Mouse (Mus musculus) stomach, embryonic 16.5 days (tissue): ENCODE measurements around the gene Acp2. TPM values are rescaled to one million over a fixed set of nuclear protein-coding genes. Genes with fewer than 3 reads are reported as not detected.
"Not testable (repeated sequence)": the region's sequence is repeated elsewhere in the genome, so short reads cannot be mapped to it uniquely, and the experiment has no call there.

Experiments used
- ATAC-seq: fragments of 200-750 bp; cut with Nextera tagmentation; 2 replicates; pipeline ENCODE4 v1.8.0; 2017; ENCODE audit warnings: moderate number of reproducible peaks, moderate TSS enrichment; ENCODE audit not compliant: insufficient read depth, low FRiP score
- H3K27ac ChIP-seq: fragments of 300-500 bp; sonication (generic); 2 replicates; pipeline ENCODE4 v1.5.1; 2014; ENCODE audit warnings: low read length
- H3K27me3 ChIP-seq: fragments of 300-500 bp; sonication (generic); 2 replicates; pipeline ENCODE4 v1.6.1; 2014; ENCODE audit warnings: low read length, control low read depth, mixed read lengths; ENCODE audit not compliant: control insufficient read depth, insufficient read depth
- H3K36me3 ChIP-seq: fragments of 300-500 bp; sonication (generic); 2 replicates; pipeline ENCODE4 v1.6.1; 2014; ENCODE audit warnings: low read length; ENCODE audit not compliant: control insufficient read depth, insufficient read depth
- H3K4me1 ChIP-seq: fragments of 300-500 bp; sonication (generic); 2 replicates; pipeline ENCODE4 v1.6.1; 2014; ENCODE audit warnings: low read length, control low read depth, mixed read lengths; ENCODE audit not compliant: control insufficient read depth, insufficient read depth
- H3K4me2 ChIP-seq: fragments of 300-500 bp; sonication (generic); 2 replicates; pipeline ENCODE4 v1.6.1; 2014; ENCODE audit warnings: low read depth, low read length, mixed read lengths
- H3K4me3 ChIP-seq: fragments of 300-500 bp; sonication (generic); replicated peaks from 2 replicates; pipeline ENCODE4 v1.5.1; 2014; ENCODE audit warnings: mild to moderate bottlenecking, low read length
- H3K9ac ChIP-seq: fragments of 300-500 bp; sonication (generic); 2 replicates; pipeline ENCODE4 v1.6.1; 2014; ENCODE audit warnings: low read length
- H3K9me3 ChIP-seq: fragments of 300-500 bp; sonication (generic); replicated peaks from 2 replicates; pipeline ENCODE4 v1.6.1; 2016; ENCODE audit warnings: low read length, control low read depth; ENCODE audit not compliant: control insufficient read depth
- WGBS: fragments of 180-500 bp; shearing (Covaris S2); extraction: QIAGEN DNeasy Blood & Tissue Kit; methylation state at CpG from one replicate; pipeline ENCODE4 v1.1.7; 2014; 5-methylcytosine and 5-hydroxymethylcytosine counted together
- polyA plus RNA-seq: library from polyadenylated mRNA; unstranded; fragments of >200 nt; fragmentation: Nextera tagmentation; extraction: Ambion mirVana; gene quantifications from 2 replicates; pipeline ENCODE4 v1.2.1, GENCODE M21; 2015

The Acp2 gene
- polyA plus RNA-seq, 1 experiment from 2014 or later, result 23.1 TPM

DNA sequence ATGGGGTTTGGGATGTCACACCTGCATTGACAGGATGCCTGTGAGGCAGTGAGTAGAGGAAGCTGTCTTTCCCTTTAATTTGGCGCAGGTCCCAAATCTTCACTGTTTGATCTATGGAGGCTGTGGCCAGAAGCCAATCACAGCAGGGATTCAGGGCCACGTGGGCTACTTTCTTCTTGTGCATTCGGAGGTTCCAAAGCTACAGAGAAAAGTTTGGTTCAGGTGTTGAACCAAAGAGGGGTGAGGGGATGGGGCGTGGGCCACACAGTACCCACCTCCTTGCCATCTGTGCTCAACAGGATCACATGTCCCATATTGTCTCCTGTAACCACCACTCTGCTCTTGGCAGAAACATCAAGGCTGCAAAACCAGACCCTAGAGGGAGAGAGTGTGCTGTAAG lies 14.3 kb downstream of the Acp2 start:
- Histone ChIP-seq H3K9ac (no peak overlapping the region), H3K27ac (no peak overlapping the region), H3K4me2 (no peak overlapping the region), H3K4me3 (no peak overlapping the region), H3K4me1 (no peaks in the 10 kb centered on the region), H3K9me3 (no peaks in the 10 kb centered on the region), H3K36me3 (peaks cover 5% of the 10 kb centered on the region; the same call in 1 of the 2 replicates), H3K27me3 (no peaks in the 10 kb centered on the region)
- WGBS, result 64% methylated on average over 4 of the region's 4 CpGs
- ATAC-seq, result no peak

DNA sequence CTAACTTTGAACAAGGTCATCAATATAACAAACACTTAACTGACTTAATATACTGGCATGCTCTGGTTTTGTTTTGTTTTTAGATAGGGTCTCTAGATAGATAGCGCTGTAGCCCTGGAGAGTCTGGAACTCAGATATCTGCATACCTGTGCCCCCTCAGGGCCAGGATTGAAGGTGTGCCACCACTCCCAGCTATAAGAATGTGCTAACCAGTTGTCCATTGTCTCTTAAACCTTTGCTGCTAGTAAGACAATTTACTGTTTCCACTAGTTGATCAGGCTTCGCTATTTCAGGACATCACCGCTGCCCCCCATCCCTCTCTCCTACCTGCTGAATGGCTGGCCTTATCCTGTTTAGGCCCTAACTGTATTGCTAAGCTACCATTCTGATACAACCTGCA lies 17.8 kb downstream of the Acp2 start:
- no peak overlapping the region for H3K4me2 ChIP-seq
- H3K36me3 ChIP-seq, result 0 out of 2 replicates have a peak, but pooled peaks cover 7% of the 10 kb centered on the region
- no peaks in the 10 kb centered on the region for H3K27me3 ChIP-seq
- ATAC-seq, result no peak
- H3K4me3 ChIP-seq, result no peak overlapping the region
- H3K27ac ChIP-seq, result no peak overlapping the region
- H3K4me1 ChIP-seq, result no peaks in the 10 kb centered on the region
- no peaks in the 10 kb centered on the region for H3K9me3 ChIP-seq
- H3K9ac ChIP-seq, result no peak overlapping the region
- WGBS, result 92% methylated on average over 3 of the region's 3 CpGs

DNA sequence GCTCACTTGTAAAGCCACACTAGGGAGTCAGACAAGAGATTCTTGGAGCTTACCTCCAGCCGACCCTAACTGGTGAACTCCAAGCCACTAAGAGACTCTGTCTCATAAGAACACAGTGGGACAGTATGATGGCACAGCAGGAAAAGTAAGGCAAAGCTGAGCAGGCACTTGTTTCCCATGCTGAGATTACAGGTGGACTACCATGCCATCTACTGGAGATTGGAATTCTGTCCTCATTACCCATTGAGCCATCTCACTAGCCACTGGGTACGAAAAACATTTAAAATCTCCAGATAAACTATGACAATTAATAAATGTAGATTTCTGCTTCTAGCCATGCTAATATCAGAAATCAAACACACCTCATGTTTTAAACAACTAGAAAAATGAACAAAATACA lies 20.9 kb downstream of the Acp2 start:
- 0 out of 2 replicates have a peak, but pooled peaks cover 7% of the 10 kb centered on the region for H3K36me3 ChIP-seq
- no peak for ATAC-seq
- no peak overlapping the region for H3K9ac ChIP-seq
- WGBS, result 92% methylated on average over 2 of the region's 2 CpGs
- H3K9me3 ChIP-seq, result no peaks in the 10 kb centered on the region
- no peaks in the 10 kb centered on the region for H3K27me3 ChIP-seq
- H3K27ac ChIP-seq, result no peak overlapping the region
- H3K4me2 ChIP-seq, result no peak overlapping the region
- H3K4me3 ChIP-seq, result no peak overlapping the region
- no peaks in the 10 kb centered on the region for H3K4me1 ChIP-seq

DNA sequence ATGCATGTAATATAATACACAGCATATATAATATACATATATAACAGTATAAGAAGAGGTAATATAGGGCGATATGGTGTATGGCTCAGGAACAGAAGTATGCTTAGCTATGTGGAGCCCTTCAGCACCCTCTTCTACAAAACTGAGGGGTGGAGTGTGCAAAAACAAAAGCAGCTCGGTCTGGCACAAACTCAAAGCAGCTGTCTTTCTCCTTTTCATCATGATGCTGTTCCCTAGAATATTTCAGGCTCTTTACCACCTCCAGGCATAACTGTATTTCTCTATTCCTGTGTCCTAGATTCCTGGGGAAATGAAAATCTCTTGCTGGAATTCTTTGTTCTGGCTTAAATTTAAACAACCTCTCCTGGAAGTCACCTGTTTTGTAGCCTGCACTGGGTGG lies 27.1 kb downstream of the Acp2 start:
- H3K4me1 ChIP-seq, result no peaks in the 10 kb centered on the region
- ATAC-seq, result no peak
- WGBS, result 83% methylated on average over 2 of the region's 2 CpGs
- H3K9ac ChIP-seq, result no peak overlapping the region
- no peaks in the 10 kb centered on the region for H3K9me3 ChIP-seq
- no peak overlapping the region for H3K4me2 ChIP-seq
- no peak overlapping the region for H3K4me3 ChIP-seq
- H3K27ac ChIP-seq, result no peak overlapping the region
- H3K27me3 ChIP-seq, result no peaks in the 10 kb centered on the region
- H3K36me3 ChIP-seq, result no peaks in the 10 kb centered on the region

DNA sequence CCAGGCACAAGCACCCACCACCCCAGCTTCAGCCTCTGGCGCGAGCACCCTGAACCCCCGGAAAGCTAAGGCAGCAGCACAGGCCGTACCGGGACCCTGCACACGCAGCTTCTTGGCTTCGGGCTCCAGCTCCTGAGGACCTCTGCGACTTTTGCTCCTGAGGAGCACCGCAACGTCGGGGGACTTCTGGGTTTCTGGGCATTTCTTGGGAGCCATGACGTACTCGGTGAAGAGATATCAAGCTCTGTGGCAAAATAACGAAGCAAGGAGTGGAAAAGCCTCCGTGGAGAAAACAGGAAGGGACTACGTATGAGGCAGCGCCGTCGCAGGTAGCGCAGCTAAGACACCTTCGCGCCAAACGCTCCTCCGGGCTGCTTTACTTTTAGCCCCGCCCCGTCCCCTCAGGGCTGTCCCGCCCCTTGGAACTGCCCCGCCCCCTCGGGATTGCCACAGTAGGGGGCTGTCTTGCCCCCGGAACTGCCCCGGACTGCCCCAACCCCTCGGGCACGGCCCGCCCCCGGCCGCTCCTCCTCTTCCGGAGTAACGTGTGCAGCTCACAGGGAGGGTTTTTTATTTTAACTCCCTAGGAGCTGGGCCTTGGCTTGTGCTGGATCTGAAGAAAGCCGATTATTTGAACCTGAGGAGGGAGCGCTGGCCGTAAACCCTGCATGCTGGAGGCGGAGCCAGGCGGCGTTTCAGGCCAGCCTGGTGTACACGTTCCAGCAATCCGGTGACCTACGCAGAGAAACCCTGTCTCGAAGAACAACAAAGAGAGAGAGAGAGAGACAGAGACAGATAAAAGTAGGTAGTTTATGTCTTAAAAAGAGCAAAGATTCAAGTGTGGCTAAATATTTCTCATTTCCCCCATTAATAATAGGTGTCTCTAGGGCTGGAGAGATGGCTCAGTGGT lies 34.2 kb downstream of the Acp2 start, which contains the start of gene Ddb2:
Gene Ddb2 (minus strand): TSS at position 382 of the 910 bp plus-strand sequence.
- WGBS, result under 1% methylated on average over 48 of the region's 48 CpGs
- peak within 1 kb of the TSS; percentile 85 for H3K9ac ChIP-seq
- peak within 1 kb of the TSS; percentile 82 for H3K4me2 ChIP-seq
- no peaks in the 10 kb centered on the region; the same call in 1 of the 2 replicates for H3K4me1 ChIP-seq
- no peaks in the 10 kb centered on the region for H3K27me3 ChIP-seq
- H3K27ac ChIP-seq, result peak within 1 kb of the TSS; percentile 92
- ATAC-seq, result peak; percentile 99
- H3K36me3 ChIP-seq, result no peaks in the 10 kb centered on the region
- H3K9me3 ChIP-seq, result no peaks in the 10 kb centered on the region
- peak within 1 kb of the TSS; percentile 71 for H3K4me3 ChIP-seq

DNA sequence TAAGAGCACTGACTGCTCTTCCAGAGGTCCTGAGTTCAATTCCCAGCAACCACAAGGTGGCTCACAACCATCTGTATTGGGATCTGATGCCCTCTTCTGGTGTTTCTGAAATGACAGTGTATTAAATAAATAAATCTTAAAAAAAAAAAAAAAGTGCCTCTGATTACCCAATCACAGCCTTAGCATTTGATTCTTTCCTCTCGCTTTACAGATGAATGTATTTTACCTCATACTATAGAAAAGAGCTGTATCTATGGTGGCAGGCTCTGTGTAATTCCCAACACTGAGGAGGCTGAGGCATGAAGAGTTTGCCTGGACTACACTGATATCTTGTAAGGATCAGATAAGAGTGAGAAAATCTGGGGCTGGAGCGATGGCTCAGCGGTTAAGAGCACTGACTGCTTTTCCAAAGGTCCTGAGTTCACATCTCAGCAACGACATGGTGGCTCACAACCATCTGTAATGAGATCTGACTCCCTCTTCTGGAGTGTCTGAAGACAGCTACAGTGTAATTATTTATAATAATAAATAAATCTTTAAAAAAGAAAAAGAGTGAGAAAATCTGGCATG lies 34.9 kb downstream of the Acp2 start:
- not testable (repeated sequence) for H3K27me3 ChIP-seq, H3K9me3 ChIP-seq, H3K4me1 ChIP-seq, H3K36me3 ChIP-seq
- ATAC-seq, result peak; percentile 28; the same call in 1 of the 2 replicates
- Histone ChIP-seq H3K4me2 (peak overlapping the region; percentile 82), H3K27ac (peak overlapping the region; percentile 92), H3K9ac (peak overlapping the region; percentile 70; the same call in 1 of the 2 replicates), H3K4me3 (peak overlapping the region; percentile 71)
- WGBS, result 11% methylated on average over 4 of the region's 4 CpGs

DNA sequence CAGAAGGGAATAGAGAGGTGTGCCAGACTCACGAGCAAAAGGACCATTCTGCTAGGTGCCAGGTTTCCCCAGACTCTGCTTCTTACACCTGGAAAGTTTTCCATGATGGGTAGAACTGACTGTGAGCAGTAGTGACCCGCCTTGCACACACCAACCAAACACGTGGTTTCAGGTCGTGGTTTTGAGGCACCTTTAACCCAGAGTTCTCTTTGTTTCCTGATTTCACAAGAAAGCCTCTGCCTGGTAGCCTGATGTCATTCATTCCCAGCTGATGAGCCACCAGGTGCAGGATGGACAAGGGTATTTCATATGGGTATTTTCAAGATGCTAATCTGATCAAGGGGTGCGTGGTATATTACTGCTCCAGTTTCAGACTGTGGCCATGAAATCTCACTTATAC lies 39.9 kb downstream of the Acp2 start:
- Histone ChIP-seq H3K4me1 (peaks cover 3% of the 10 kb centered on the region; the same call in 1 of the 2 replicates), H3K9ac (no peak overlapping the region), H3K4me2 (no peak overlapping the region), H3K36me3 (no peaks in the 10 kb centered on the region), H3K27ac (no peak overlapping the region), H3K9me3 (no peaks in the 10 kb centered on the region), H3K4me3 (no peak overlapping the region), H3K27me3 (no peaks in the 10 kb centered on the region)
- WGBS, result 58% methylated on average over 5 of the region's 5 CpGs
- no peak for ATAC-seq

DNA sequence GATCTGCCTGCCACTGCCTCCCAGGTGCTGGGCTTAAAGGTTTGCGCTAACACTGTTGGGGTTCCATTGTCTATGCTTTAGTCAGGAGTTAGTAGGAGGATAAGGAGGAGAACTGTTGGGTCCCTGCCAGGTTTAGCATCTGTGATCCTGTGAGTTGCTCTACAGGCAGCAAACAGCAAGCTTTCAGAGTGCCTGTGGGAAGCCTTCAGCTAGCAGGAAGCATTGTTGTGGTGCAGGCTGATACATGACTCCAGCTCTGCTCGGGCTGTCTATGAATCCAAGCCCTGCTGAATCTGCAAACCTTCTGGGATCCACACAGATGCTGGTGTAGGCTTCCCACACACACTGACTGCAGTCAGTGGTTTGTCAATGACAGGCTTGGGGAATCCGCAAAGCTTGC lies 40.7 kb downstream of the Acp2 start:
- no peak overlapping the region for H3K4me3 ChIP-seq
- no peaks in the 10 kb centered on the region for H3K9me3 ChIP-seq
- no peak for ATAC-seq
- no peaks in the 10 kb centered on the region for H3K36me3 ChIP-seq
- 68% methylated on average over 3 of the region's 3 CpGs for WGBS
- 0 out of 2 replicates have a peak, but pooled peaks cover 3% of the 10 kb centered on the region for H3K4me1 ChIP-seq
- no peak overlapping the region; the same call in 1 of the 2 replicates for H3K27ac ChIP-seq
- H3K4me2 ChIP-seq, result no peak overlapping the region
- no peak overlapping the region for H3K9ac ChIP-seq
- no peaks in the 10 kb centered on the region for H3K27me3 ChIP-seq

DNA sequence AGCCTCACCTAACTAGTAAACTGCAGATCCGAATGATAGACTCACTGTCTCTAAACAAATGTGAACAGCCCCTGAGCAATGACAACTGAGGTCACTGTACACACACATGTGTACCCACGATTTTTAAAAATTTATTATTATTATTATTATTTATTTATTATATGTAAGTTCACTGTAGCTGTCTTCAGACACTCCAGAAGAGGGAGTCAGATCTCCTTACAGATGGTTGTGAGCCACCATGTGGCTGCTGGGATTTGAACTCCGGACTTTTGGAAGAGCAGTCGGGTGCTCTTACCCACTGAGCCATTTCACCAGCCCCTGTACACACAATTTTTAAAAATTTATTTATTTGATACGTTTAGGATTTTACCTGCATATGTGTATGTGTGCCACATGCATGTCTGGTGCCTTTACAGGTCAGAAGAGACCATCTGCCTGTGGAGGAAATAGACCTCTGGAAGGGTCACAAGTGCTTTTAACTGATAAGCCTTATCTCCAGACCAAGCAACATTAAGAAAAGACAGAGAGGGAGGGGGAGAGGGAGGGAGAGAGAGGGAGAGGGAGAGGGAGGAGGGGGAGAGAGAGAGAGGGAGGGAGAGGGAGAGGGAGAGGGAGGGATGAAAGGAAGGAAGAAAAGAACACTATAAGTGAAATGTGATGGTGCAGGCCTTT lies 42.0 kb downstream of the Acp2 start:
- H3K36me3 ChIP-seq, result no peaks in the 10 kb centered on the region
- H3K4me3 ChIP-seq, result no peak overlapping the region
- 0 out of 2 replicates have a peak, but pooled peaks cover 3% of the 10 kb centered on the region for H3K4me1 ChIP-seq
- H3K9ac ChIP-seq, result no peak overlapping the region
- no peaks in the 10 kb centered on the region for H3K27me3 ChIP-seq
- ATAC-seq, result no peak
- no peak overlapping the region for H3K4me2 ChIP-seq
- H3K27ac ChIP-seq, result no peak overlapping the region
- H3K9me3 ChIP-seq, result no peaks in the 10 kb centered on the region
- 66% methylated on average over 5 of the region's 5 CpGs for WGBS
